Mouse (Mus musculus) intestine, postnatal 0 days (tissue): ENCODE measurements at regions not wholly inside any gene's neighbourhood (a gene's known extent, or its start where the extent isn't known, plus 50 kb on each side); places are given as distances from the start of the nearest gene placed in this dataset.

Experiments
- ATAC-seq: fragments of 200-750 bp; cut with Nextera tagmentation; 2 replicates; pipeline ENCODE4 v1.8.0; 2017; ENCODE audit warnings: mild to moderate bottlenecking, moderate TSS enrichment, moderate library complexity
- H3K27ac ChIP-seq: fragments of 300-500 bp; sonication (generic); 2 replicates; pipeline ENCODE4 v1.5.1; 2014; ENCODE audit warnings: mild to moderate bottlenecking, low read depth, low read length, moderate library complexity
- H3K27me3 ChIP-seq: fragments of 300-500 bp; sonication (generic); replicated peaks from 2 replicates; pipeline ENCODE4 v1.6.1; 2014; ENCODE audit warnings: low read length, mixed read lengths; ENCODE audit not compliant: control insufficient read depth, insufficient read depth
- H3K36me3 ChIP-seq: fragments of 300-500 bp; sonication (generic); 2 replicates; pipeline ENCODE4 v1.6.1; 2014; ENCODE audit warnings: mild to moderate bottlenecking, moderate library complexity; ENCODE audit not compliant: control insufficient read depth, insufficient read depth
- H3K4me1 ChIP-seq: fragments of 300-500 bp; sonication (generic); replicated peaks from 2 replicates; pipeline ENCODE4 v1.6.1; 2014; ENCODE audit warnings: antibody characterized with exemption, low read length, mixed read lengths; ENCODE audit not compliant: control insufficient read depth, insufficient read depth
- H3K4me2 ChIP-seq: fragments of 300-500 bp; sonication (generic); replicated peaks from 2 replicates; pipeline ENCODE4 v1.6.1; 2014; ENCODE audit warnings: low read depth, mild to moderate bottlenecking, moderate library complexity
- H3K4me3 ChIP-seq: fragments of 300-500 bp; sonication (generic); 2 replicates; pipeline ENCODE4 v1.5.1; 2014; ENCODE audit warnings: low read depth, low read length
- H3K9ac ChIP-seq: fragments of 300-500 bp; sonication (generic); 2 replicates; pipeline ENCODE4 v1.6.1; 2014; ENCODE audit warnings: mild to moderate bottlenecking, low read depth, low read length
- H3K9me3 ChIP-seq: fragments of 300-500 bp; sonication (generic); 2 replicates; pipeline ENCODE4 v1.6.1; 2016; ENCODE audit warnings: mixed run types; ENCODE audit not compliant: control insufficient read depth
- CTCF ChIP-seq: sonication (generic); IDR thresholded peaks from 2 replicates; pipeline ENCODE4 v1.5.1; 2016; ENCODE audit warnings: low read depth, mild to moderate bottlenecking, control low read depth, antibody characterized with exemption, moderate library complexity
- WGBS: fragments of 180-500 bp; shearing (Covaris S2); extraction: QIAGEN DNeasy Blood & Tissue Kit; methylation state at CpG from one replicate; pipeline ENCODE4 v1.1.7; 2014; 5-methylcytosine and 5-hydroxymethylcytosine counted together

GRCm38 (mm10) chr12:110377306-110377705, 69.6 kb upstream of the Ppp2r5c start:
- H3K36me3 ChIP-seq = no peaks in the 10 kb centered on the region
- no peak overlapping the region for H3K4me3 ChIP-seq
- no peak overlapping the region for H3K9ac ChIP-seq
- H3K27ac ChIP-seq = no peak overlapping the region
- H3K4me2 ChIP-seq = no peak overlapping the region
- H3K4me1 ChIP-seq = no peaks in the 10 kb centered on the region
- no peak for TF ChIP-seq CTCF
- no peaks in the 10 kb centered on the region for H3K9me3 ChIP-seq
- 60% methylated on average over 6 of the region's 6 CpGs for WGBS
- H3K27me3 ChIP-seq = peaks cover 20% of the 10 kb centered on the region
- ATAC-seq = no peak

GRCm38 (mm10) chr12:110377734-110378133, 69.2 kb upstream of the Ppp2r5c start:
- no peak overlapping the region for H3K4me3 ChIP-seq
- ATAC-seq = no peak
- H3K27ac ChIP-seq = no peak overlapping the region
- peaks cover 20% of the 10 kb centered on the region for H3K27me3 ChIP-seq
- no peaks in the 10 kb centered on the region for H3K36me3 ChIP-seq
- peak; percentile 69 for TF ChIP-seq CTCF
- no peaks in the 10 kb centered on the region for H3K4me1 ChIP-seq
- 66% methylated on average over 10 of the region's 10 CpGs for WGBS
- no peak overlapping the region for H3K9ac ChIP-seq
- no peaks in the 10 kb centered on the region for H3K9me3 ChIP-seq
- H3K4me2 ChIP-seq = no peak overlapping the region

- H3K27me3 ChIP-seq = peaks cover 20% of the 10 kb centered on the region
- no peaks in the 10 kb centered on the region for H3K9me3 ChIP-seq
- TF ChIP-seq CTCF = no peak
- H3K4me1 ChIP-seq = no peaks in the 10 kb centered on the region
- no peak for ATAC-seq
- no peak overlapping the region for H3K4me2 ChIP-seq
- no peak overlapping the region for H3K9ac ChIP-seq
- no peak overlapping the region for H3K27ac ChIP-seq
- WGBS = 80% methylated on average over 5 of the region's 5 CpGs
- no peak overlapping the region for H3K4me3 ChIP-seq
- H3K36me3 ChIP-seq = no peaks in the 10 kb centered on the region
Observed at GRCm38 (mm10) chr12:110378302-110378701, 68.6 kb upstream of the Ppp2r5c start.

- Histone ChIP-seq H3K9ac (no peak overlapping the region), H3K4me2 (no peak overlapping the region), H3K4me1 (no peaks in the 10 kb centered on the region), H3K4me3 (no peak overlapping the region), H3K9me3 (no peaks in the 10 kb centered on the region), H3K27me3 (peaks cover 13% of the 10 kb centered on the region), H3K36me3 (no peaks in the 10 kb centered on the region), H3K27ac (no peak overlapping the region)
- no peak for TF ChIP-seq CTCF
- WGBS = 72% methylated on average over 12 of the region's 12 CpGs
- ATAC-seq = no peak
Observed at GRCm38 (mm10) chr12:110379721-110380120, 67.2 kb upstream of the Ppp2r5c start.

GRCm38 (mm10) chr12:110380831-110381750, 65.8 kb upstream of the Ppp2r5c start:
- ATAC-seq = peak; percentile 13; the same call in 1 of the 2 replicates
- Histone ChIP-seq H3K9me3 (no peaks in the 10 kb centered on the region), H3K36me3 (no peaks in the 10 kb centered on the region), H3K27me3 (0 out of 2 replicates have a peak, but pooled peaks cover 2% of the 10 kb centered on the region), H3K4me3 (no peak overlapping the region), H3K27ac (no peak overlapping the region), H3K9ac (no peak overlapping the region), H3K4me2 (no peak overlapping the region), H3K4me1 (no peaks in the 10 kb centered on the region)
- WGBS = 49% methylated on average over 25 of the region's 25 CpGs
- no peak for TF ChIP-seq CTCF

GRCm38 (mm10) chr12:110385031-110385430, 61.9 kb upstream of the Ppp2r5c start:
- no peak for TF ChIP-seq CTCF
- H3K4me1 ChIP-seq = no peaks in the 10 kb centered on the region
- H3K36me3 ChIP-seq = no peaks in the 10 kb centered on the region
- H3K9me3 ChIP-seq = no peaks in the 10 kb centered on the region
- H3K27me3 ChIP-seq = no peaks in the 10 kb centered on the region
- no peak overlapping the region for H3K9ac ChIP-seq
- no peak for ATAC-seq
- 84% methylated on average over 20 of the region's 20 CpGs for WGBS
- H3K4me3 ChIP-seq = no peak overlapping the region
- H3K4me2 ChIP-seq = no peak overlapping the region
- no peak overlapping the region for H3K27ac ChIP-seq
